Mouse (Mus musculus) bone marrow, adult 2 months (tissue): ENCODE measurements around the gene Mta3.

Experiments
- CTCF ChIP-seq: fragments of 200-500 bp; IDR thresholded peaks from 2 replicates; pipeline ENCODE4 v1.5.1; 2011; ENCODE audit warnings: low read length, control low read depth; ENCODE audit not compliant: control insufficient read depth, insufficient read depth
- POLR2A ChIP-seq: fragments of 200-500 bp; IDR thresholded peaks from 2 replicates; pipeline ENCODE4 v1.6.1; 2011; ENCODE audit warnings: low read depth, mild to moderate bottlenecking, control low read depth, low read length, borderline replicate concordance; ENCODE audit not compliant: control insufficient read depth

- TF ChIP-seq CTCF (no peak), POLR2A (no peak)
These were observed 113.5 kb downstream of the Mta3 start for GRCm38 (mm10) chr17:83819503-83819902.
